Mouse (Mus musculus): ENCODE measurements around the gene Atp2b4. TPM values are rescaled to one million over a fixed set of nuclear protein-coding genes. Genes with fewer than 3 reads are reported as not detected.

Atp2b4 gene
- polyA plus RNA-seq, 2 experiments = 22.9 to 23.7 TPM

DNA sequence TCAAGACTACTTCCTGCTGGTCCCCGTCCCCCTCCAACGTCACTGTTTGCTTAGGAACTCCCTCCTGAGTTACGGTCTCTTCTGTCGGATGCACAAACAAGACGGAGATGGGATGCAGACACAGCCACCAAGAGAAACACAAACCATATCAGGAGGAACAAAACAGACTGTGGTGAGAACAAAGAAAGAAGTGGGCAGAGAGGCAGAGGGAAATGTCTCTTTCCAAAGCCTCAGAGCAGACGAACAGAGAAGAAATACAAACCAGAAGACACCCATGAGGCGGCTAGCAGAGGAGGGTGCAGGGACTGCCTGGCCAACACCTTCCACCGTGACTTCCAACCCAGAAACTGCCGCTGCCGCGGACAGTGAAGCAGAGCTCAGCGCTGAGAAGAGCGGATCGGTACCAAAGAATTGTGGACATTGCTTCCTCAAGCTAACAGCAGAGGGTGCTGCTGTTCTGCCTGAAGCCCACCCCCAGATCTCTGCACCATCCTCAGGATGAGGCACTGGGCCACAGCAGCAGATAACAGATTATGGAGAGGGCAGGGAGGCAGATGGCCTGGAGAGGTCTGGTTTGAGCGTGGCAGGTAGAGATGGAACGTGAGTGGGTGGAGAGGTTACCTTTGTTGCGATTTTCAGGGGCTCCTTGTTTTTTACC, 64.7 kb downstream of the Atp2b4 start:
- ATAC-seq (ENCODE audit: low FRiP score, low read depth) (peak; percentile 83), DNase-seq (ENCODE audit: low spot score) (peak; percentile 85)
- Histone ChIP-seq H3K4me3 (replicated peaks; ENCODE audit: low read length) (peak overlapping the region; percentile 27), H3K9ac (ENCODE audit: low read depth, low read length, severe bottlenecking) (peak overlapping the region; percentile 59), H3K4me1 (ENCODE audit: control insufficient read depth, insufficient read depth, low read length) (peaks cover 15% of the 10 kb centered on the region), H3K4me2 (replicated peaks; ENCODE audit: low read depth, low read length, severe bottlenecking) (peak overlapping the region; percentile 42), H3K9me3 (ENCODE audit: control insufficient read depth, low read length) (no peaks in the 10 kb centered on the region), H3K27me3 (ENCODE audit: control insufficient read depth, insufficient read depth, low read length) (0 out of 2 replicates have a peak, but pooled peaks cover 4% of the 10 kb centered on the region), H3K27ac (replicated peaks; ENCODE audit: low read depth, low read length) (no peak overlapping the region), H3K36me3 (ENCODE audit: control insufficient read depth, insufficient read depth, low read length) (peaks cover 18% of the 10 kb centered on the region)
- TF ChIP-seq POLR2A (IDR thresholded peaks at IDR 0.05; ENCODE audit: borderline replicate concordance, extremely low read depth, insufficient read depth, insufficient read length) = 0 out of 2 replicates have a peak, but pooled peaks have one; percentile 32
- WGBS = 10% methylated on average over 17 of the region's 17 CpGs

DNA sequence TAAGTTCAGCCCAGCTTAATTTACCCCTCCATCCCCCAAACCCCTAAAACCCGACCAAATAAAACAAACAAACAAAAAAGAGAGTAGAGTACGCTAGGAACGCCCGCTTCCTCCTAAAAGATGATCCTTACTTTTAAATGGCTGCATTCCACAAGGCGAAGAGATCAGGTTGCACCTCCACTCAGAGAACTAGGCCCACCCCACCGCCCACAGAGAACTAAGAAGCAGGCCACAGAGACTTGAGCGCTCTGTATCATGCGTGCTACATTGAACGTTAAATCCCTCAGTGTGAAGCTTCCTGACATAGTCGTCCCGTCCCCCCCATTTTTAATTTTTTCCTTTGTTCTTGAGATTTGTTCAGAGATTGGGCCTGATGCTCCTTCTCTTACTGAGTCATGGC, 68.0 kb downstream of the Atp2b4 start:
- peak; percentile 47; the same call in 1 of the 2 replicates for ATAC-seq (ENCODE audit: low FRiP score, low read depth)
- Histone ChIP-seq H3K9me3 (ENCODE audit: control insufficient read depth, low read length) (no peaks in the 10 kb centered on the region), H3K27me3 (ENCODE audit: control insufficient read depth, insufficient read depth, low read length) (no peaks in the 10 kb centered on the region), H3K36me3 (ENCODE audit: control insufficient read depth, insufficient read depth, low read length) (peaks cover 47% of the 10 kb centered on the region), H3K9ac (ENCODE audit: low read depth, low read length, severe bottlenecking) (no peak overlapping the region), H3K4me3 (replicated peaks; ENCODE audit: low read length) (no peak overlapping the region), H3K4me1 (ENCODE audit: control insufficient read depth, insufficient read depth, low read length) (peaks cover 12% of the 10 kb centered on the region), H3K4me2 (replicated peaks; ENCODE audit: low read depth, low read length, severe bottlenecking) (no peak overlapping the region), H3K27ac (replicated peaks; ENCODE audit: low read depth, low read length) (no peak overlapping the region)
- WGBS = 21% methylated on average over 11 of the region's 11 CpGs
- no peak for TF ChIP-seq POLR2A (IDR thresholded peaks at IDR 0.05; ENCODE audit: borderline replicate concordance, extremely low read depth, insufficient read depth, insufficient read length)
- DNase-seq (ENCODE audit: low spot score) = peak; percentile 45

DNA sequence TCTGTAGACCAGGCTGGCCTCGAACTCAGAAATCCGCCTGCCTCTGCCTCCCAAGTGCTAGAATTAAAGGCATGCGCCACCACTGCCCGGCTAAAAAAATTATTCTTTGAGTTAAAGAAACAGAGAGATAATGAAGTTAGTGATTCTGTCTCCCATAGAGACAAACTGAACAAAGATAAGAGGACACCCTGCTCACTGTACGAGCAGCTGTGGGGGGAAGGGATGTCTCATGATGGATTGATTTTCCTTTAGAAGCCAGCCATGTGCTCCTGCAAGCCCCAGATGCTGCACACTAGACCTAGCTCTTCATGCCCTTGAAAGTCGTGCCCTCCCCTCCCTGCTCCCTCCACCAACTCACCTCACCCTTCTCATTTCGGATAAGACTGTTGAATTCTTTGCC, 72.5 kb downstream of the Atp2b4 start:
- Histone ChIP-seq H3K9ac (ENCODE audit: low read depth, low read length, severe bottlenecking) (no peak overlapping the region), H3K9me3 (ENCODE audit: control insufficient read depth, low read length) (no peaks in the 10 kb centered on the region), H3K4me3 (replicated peaks; ENCODE audit: low read length) (no peak overlapping the region), H3K4me1 (ENCODE audit: control insufficient read depth, insufficient read depth, low read length) (peaks cover 8% of the 10 kb centered on the region), H3K36me3 (ENCODE audit: control insufficient read depth, insufficient read depth, low read length) (peaks cover 49% of the 10 kb centered on the region), H3K4me2 (replicated peaks; ENCODE audit: low read depth, low read length, severe bottlenecking) (no peak overlapping the region), H3K27me3 (ENCODE audit: control insufficient read depth, insufficient read depth, low read length) (no peaks in the 10 kb centered on the region), H3K27ac (replicated peaks; ENCODE audit: low read depth, low read length) (no peak overlapping the region)
- ATAC-seq (ENCODE audit: low FRiP score, low read depth) (no peak), DNase-seq (ENCODE audit: low spot score) (no peak)
- no peak for TF ChIP-seq POLR2A (IDR thresholded peaks at IDR 0.05; ENCODE audit: borderline replicate concordance, extremely low read depth, insufficient read depth, insufficient read length)
- 83% methylated on average over 7 of the region's 7 CpGs for WGBS

- Histone ChIP-seq H3K9ac (ENCODE audit: low read depth, low read length, severe bottlenecking) (no peak overlapping the region), H3K36me3 (ENCODE audit: control insufficient read depth, insufficient read depth, low read length) (peaks cover 23% of the 10 kb centered on the region), H3K27me3 (ENCODE audit: control insufficient read depth, insufficient read depth, low read length) (no peaks in the 10 kb centered on the region), H3K27ac (replicated peaks; ENCODE audit: low read depth, low read length) (no peak overlapping the region), H3K4me1 (ENCODE audit: control insufficient read depth, insufficient read depth, low read length) (no peaks in the 10 kb centered on the region), H3K9me3 (ENCODE audit: control insufficient read depth, low read length) (no peaks in the 10 kb centered on the region), H3K4me2 (replicated peaks; ENCODE audit: low read depth, low read length, severe bottlenecking) (no peak overlapping the region), H3K4me3 (replicated peaks; ENCODE audit: low read length) (no peak overlapping the region)
- ATAC-seq (ENCODE audit: low FRiP score, low read depth) (no peak), DNase-seq (ENCODE audit: low spot score) (no peak)
- 37% methylated on average over 7 of the region's 7 CpGs for WGBS
- TF ChIP-seq POLR2A (IDR thresholded peaks at IDR 0.05; ENCODE audit: borderline replicate concordance, extremely low read depth, insufficient read depth, insufficient read length) = no peak
These were observed 80.5 kb downstream of the Atp2b4 start for GRCm38 (mm10) chr1:133720342-133720741.

GRCm38 (mm10) chr1:133718786-133719185, 82.1 kb downstream of the Atp2b4 start:
- ATAC-seq (ENCODE audit: low FRiP score, low read depth) = no peak

More at GRCm38 (mm10) chr1:133718786-133719185, 82.1 kb downstream of the Atp2b4 start:
- 0 out of 2 replicates have a peak, but pooled peaks cover under 1% of the 10 kb centered on the region for H3K4me1 ChIP-seq (ENCODE audit: control insufficient read depth, insufficient read depth, low read length)
- no peak overlapping the region for H3K27ac ChIP-seq (replicated peaks; ENCODE audit: low read depth, low read length)
- no peaks in the 10 kb centered on the region for H3K27me3 ChIP-seq (ENCODE audit: control insufficient read depth, insufficient read depth, low read length)
- H3K4me3 ChIP-seq (replicated peaks; ENCODE audit: low read length) = no peak overlapping the region
- no peak overlapping the region for H3K4me2 ChIP-seq (replicated peaks; ENCODE audit: low read depth, low read length, severe bottlenecking)
- WGBS = 88% methylated on average over 8 of the region's 8 CpGs
- H3K9ac ChIP-seq (ENCODE audit: low read depth, low read length, severe bottlenecking) = no peak overlapping the region
- H3K9me3 ChIP-seq (ENCODE audit: control insufficient read depth, low read length) = no peaks in the 10 kb centered on the region
- peaks cover 28% of the 10 kb centered on the region for H3K36me3 ChIP-seq (ENCODE audit: control insufficient read depth, insufficient read depth, low read length)
- no peak for TF ChIP-seq POLR2A (IDR thresholded peaks at IDR 0.05; ENCODE audit: borderline replicate concordance, extremely low read depth, insufficient read depth, insufficient read length)
- no peak for DNase-seq (ENCODE audit: low spot score)

All from limb, embryonic 14.5 days (tissue).